Mouse (Mus musculus) embryonic fibroblast, embryonic 13.5 days (primary cell): ENCODE data around the gene Btbd35f16. TPM values are rescaled to one million over a fixed set of nuclear protein-coding genes. Genes with fewer than 3 reads are reported as not detected.
"Not testable (repeated sequence)": the region's sequence is repeated elsewhere in the genome, so short reads cannot be mapped to it uniquely, and the experiment has no call there.

Experiments
- H3K27ac ChIP-seq: 2 replicates; pipeline ENCODE4 v1.5.1; 2012; ENCODE audit warnings: low read length, control low read depth, inconsistent platforms; ENCODE audit not compliant: insufficient read depth
- H3K4me1 ChIP-seq: 2 replicates; pipeline ENCODE4 v1.6.1; 2011; ENCODE audit warnings: low read length; ENCODE audit not compliant: control insufficient read depth, insufficient read depth
- H3K4me3 ChIP-seq: 2 replicates; pipeline ENCODE4 v1.5.1; 2011; ENCODE audit warnings: mild to moderate bottlenecking, control low read depth, low read length; ENCODE audit not compliant: insufficient read depth
- polyA plus RNA-seq: library from polyadenylated mRNA; stranded (reverse); fragments of >200 nt; gene quantifications from 2 replicates; pipeline ENCODE4 v1.2.4, GENCODE M21; 2011; ENCODE audit warnings: low read depth; ENCODE audit not compliant: missing spikeins, insufficient read length

Gene Btbd35f16
- not detected in 2 replicates for polyA plus RNA-seq

- H3K4me3 ChIP-seq, H3K27ac ChIP-seq, H3K4me1 ChIP-seq: not testable (repeated sequence)
Observed at GRCm38 (mm10) chrX:3956902-3957301, at the start of gene Btbd35f16. Btbd35f16 (minus strand) TSS chrX:3957002.

Other genes with a start within 250 kb of the Btbd35f16 start
- gene Btbd35f10, start 204.1 kb downstream of the Btbd35f16 start, polyA plus RNA-seq, result not detected in 2 replicates
- gene Btbd35f3, start 80.7 kb upstream of the Btbd35f16 start, polyA plus RNA-seq, result not detected in 2 replicates
- not detected in 2 replicates for gene Btbd35f28, start 239.6 kb upstream of the Btbd35f16 start, polyA plus RNA-seq